Mouse (Mus musculus) mesoderm, embryonic 11.5 days (tissue): ENCODE measurements around the gene Fdx1l.

ENCODE experiments used
- DNase-seq: peaks from one replicate; pipeline ENCODE4 v3.0.0-alpha.2; 2012; ENCODE audit warnings: low read depth, low spot score

Gene Fdx1l

GRCm38 (mm10) chr9:21073044-21073840 lies at the start of gene Fdx1l, which contains the start of gene Gm49373:
TSS of gene Fdx1l (minus strand) at chr9:21073614.
TSS of gene Gm49373 (minus strand) at chr9:21073096.
- peak; percentile 92 for DNase-seq

- no peak for DNase-seq
Measured at GRCm38 (mm10) chr9:21121483-21121882, 48.1 kb upstream of the Fdx1l start.

- DNase-seq: no peak
Measured at GRCm38 (mm10) chr9:21117073-21117472, 43.7 kb upstream of the Fdx1l start.

DNA sequence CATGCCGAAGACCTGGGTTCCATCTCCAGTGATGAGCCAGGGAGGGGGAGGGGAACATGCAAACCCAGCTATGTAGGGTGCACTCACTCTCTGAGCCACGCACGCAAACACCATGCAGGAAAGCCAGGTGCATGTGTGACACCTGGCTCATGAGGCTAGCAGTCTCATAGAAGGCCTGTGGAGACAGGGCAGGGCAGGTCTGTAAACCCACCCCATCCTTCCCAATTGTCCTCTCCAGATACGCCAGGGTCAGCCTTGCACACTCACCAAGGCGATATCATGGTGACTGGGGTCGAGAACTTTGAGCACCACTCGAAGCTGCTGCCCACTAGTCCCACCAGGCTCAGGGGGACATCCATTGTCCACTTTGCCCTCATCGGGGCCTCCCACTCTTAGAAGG lies 41.7 kb upstream of the Fdx1l start:
- no peak for DNase-seq

DNA sequence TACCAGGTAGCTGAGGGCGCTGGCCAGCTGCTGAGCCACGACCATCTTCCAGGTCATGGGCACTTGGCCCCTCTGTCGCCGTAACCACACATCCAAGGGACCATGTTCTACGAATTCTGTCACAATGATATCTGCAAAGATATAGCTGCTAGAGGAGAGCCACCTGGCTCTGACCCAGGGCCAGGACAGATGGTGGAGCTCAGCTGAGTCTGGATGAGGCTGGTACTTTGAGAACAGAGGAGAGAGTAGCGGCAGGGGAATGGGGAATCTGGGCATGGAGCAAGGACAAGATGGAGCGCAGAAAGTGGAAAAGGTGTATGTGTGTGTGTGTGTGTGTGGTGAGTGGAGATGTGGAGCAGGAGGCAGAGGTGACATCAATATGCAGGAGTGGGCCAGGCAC lies 40.8 kb upstream of the Fdx1l start:
- no peak for DNase-seq

DNA sequence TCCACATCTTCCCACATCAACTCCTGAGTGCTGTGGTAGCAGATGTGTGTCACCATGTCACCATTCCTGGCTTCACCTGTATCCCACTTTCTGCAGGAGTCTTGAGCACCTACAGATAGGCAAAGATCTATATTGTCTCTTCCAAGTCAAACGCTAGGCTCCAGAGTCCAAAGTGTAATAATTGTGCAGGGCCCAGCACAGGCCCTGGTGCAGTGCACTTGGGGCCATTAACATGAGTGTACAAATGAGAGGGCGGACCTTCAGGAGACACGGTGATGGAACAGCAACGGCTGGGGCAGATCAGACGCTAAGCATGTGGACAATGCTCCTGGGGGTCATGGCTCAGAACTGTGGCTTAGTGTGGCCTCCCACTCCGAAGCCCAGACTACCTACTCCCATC lies 40.3 kb upstream of the Fdx1l start:
- DNase-seq: no peak

DNA sequence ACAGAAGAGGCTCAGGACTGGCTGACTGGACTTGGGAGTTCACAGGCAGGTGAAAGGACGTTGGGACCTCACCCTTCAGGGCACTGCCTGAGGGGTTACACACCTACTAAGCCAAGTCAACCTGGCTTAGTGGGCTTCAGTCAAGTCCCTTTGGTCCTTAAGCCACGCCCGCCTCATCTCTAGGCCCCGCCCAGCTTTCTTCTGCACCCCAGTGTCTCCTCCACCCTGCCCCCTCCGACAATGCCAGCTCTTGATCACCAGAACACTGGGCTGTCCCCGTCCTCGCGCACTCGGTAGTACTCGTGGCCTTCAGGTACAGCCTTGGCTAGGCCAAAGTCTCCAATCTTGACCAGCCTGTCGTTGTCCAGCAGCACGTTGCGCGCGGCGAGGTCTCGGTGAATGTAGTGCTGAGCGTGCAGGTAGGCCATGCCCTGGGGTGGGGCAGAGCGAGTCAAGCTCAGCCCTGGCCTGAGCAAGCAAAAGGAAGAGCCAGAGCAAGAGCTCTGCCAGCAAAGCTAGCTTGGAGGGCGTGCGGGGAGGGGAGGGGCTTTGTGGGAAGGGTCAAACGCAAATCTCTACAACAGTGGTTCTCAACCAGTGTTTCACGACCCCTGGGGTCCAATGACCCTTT lies 34.3 kb upstream of the Fdx1l start:
- no peak for DNase-seq

DNA sequence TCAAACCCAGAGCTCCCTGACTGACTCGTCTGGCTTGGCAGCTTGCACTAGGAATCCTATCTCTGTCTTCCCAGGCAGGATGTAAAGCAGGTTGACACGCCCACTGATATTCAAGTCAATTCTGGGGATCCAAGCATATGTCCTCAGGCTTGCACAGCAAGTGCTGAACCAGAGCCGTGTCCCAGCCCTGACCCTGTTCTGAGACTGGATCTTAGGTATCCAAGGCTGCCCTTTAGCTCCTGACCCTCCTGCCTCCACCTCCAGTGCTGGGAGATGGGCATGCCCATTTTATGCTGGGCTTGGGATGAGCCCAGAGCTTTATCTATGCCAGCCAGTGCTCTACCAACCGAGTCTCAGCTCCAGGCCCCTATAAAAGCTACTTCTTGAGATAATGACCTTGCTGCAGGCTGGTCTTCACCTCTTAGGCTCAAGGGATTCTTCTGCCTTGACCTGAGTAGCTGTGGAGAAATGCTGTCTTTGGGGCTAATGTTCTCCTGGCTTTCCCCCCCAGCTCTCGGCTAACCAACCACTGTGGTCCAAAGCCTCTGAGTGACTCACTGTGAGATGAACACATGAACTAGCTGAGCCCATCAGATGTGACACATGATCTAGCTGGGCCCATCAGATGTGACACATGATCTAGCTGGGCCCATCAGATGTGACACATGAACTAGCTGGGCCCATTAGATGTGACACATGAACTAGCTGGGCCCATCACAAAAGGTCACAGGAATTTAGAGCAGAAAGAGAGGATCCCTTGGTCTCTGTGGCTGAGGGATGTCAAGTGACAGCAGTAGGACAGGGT lies 32.5 kb upstream of the Fdx1l start:
- no peak for DNase-seq

GRCm38 (mm10) chr9:21104814-21105213 lies 31.4 kb upstream of the Fdx1l start:
- no peak for DNase-seq

DNA sequence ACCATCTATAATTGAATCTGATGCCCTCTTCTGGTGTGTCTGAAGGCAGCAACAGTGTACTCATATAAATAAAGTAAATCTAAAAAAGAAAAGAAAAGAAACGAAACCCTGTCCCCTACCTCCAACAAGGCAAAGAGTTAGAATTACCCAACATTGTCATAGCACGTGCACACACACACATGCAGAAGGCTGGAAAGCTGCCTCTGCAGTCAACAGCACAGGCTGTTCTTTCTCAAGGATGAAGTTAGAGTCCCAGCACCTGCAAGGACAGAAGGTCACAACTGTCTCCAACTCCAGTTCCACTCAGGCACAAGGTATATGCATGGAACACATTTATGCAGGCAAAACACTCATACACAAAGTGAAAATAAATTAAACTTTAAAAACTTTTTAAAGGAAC lies 28.7 kb upstream of the Fdx1l start:
- DNase-seq: no peak

GRCm38 (mm10) chr9:21100447-21101161 lies 27.2 kb upstream of the Fdx1l start:
- no peak for DNase-seq

GRCm38 (mm10) chr9:21097793-21098192 lies 24.4 kb upstream of the Fdx1l start:
- DNase-seq: no peak

DNA sequence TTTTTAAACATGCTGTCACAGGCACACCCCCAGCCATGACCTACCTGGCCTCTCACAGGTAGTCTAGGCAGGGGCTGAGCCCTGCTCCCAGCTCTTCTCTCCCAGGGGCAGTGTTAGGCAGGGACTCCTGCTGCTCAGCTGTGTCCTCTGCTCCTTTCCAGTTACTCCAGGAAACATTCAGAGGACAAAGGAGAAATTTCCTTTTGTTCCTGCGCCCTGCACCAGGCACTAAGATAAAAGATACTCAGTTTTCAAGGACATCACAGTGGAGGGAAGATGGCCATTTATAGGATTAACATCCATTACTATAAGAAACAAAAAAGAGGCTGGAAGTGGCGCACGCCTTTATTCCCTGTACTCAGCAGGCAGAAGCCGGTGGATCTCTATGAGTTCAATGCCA lies 22.5 kb upstream of the Fdx1l start:
- DNase-seq: no peak

DNA sequence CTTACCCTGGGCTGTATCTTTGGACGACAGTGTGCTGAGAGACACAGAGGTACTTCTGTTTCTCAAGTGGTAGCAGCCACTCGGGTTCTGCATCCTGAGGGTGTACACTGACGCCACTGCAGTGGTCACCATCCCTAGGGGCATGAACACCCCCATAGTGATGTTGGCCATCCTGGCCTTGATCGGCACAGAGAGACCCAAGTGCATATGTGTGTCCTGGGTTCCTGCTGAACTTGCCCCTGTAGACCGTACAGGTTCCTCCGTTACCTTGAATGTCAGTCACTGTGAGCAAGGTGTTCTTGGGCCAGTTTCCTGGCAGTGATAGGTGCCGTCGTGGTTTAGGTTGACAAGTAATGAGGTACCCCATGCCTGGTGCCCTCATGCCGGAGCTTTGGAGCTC lies 20.0 kb upstream of the Fdx1l start:
- no peak for DNase-seq

DNA sequence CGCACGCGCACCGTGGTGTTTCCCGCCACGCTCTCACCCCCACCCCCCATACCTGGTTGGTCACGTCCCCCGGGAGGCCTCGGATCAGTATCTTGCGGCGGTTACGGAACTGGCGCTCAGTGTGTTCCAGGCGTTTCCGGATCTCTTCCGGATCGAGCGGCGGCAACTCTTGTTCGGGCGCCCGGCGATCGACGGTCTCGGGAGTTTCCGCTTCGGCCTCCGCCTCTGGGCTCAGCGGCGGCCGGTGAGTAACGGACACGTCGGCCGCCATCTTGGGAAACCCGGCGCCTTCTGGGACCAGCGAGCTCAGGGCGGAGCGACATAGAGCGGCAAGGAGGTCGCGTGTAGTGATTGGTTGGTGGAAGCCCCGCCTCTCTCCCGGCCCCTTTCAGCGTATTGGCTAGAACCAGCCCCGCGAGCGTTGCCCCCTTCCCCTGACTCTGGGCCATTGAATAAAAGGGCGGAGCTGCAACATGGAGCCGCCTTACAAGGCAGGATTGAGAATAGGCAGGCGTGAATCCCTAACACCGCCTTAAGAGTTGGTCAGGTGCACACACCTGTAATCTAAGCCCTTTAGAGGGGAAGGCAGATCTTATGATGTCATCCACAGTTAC lies 18.4 kb upstream of the Fdx1l start, which contains the start of the genes Gm38431 and Raver1:
Gm38431 (minus strand) TSS at position 291 of the 614 bp plus-strand sequence.
Raver1 (minus strand) TSS at position 302 of the 614 bp plus-strand sequence.
- peak; percentile 98 for DNase-seq

GRCm38 (mm10) chr9:21090972-21091706 lies 17.7 kb upstream of the Fdx1l start:
- no peak for DNase-seq

- no peak for DNase-seq
Measured at GRCm38 (mm10) chr9:21090537-21090936, 17.1 kb upstream of the Fdx1l start.

DNA sequence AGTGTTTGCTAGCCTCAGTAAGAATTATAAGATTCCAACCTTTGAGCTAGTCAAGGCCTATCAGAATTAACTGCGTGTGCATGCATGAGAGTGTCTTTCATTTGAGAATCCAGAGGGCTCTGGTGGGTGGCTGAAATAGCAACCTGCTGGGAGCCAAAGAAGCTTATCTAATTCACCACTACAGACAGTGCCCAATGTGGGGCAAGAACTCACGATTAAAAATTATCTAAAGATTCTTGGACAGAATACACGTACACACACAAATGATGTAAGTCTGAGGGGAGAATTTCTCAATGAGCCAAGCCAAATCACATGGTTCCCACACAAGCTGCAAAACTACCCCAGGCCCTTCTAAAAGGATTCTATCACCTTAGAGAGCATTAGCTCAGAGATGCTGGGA lies 9.9 kb upstream of the Fdx1l start:
- DNase-seq: no peak

DNA sequence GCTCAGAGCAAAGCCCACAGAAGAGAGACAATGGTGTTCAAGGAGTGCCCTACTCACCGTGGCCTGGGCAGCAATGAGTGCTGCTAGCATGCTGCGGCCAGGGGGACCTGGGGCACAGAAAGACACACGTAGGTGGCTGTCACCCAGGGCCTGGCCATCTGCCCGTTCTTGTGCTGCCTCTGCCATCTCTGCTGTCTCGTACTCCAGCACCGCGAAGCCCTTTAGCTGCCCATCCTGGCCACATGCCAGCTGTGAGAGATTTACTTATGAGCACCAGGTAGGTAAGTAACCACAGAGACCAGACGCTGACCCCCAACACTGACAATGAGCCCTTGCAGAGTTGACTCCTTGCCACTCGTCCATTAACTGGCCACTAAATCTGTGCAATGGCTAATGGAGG lies 7.7 kb upstream of the Fdx1l start:
- no peak for DNase-seq

DNA sequence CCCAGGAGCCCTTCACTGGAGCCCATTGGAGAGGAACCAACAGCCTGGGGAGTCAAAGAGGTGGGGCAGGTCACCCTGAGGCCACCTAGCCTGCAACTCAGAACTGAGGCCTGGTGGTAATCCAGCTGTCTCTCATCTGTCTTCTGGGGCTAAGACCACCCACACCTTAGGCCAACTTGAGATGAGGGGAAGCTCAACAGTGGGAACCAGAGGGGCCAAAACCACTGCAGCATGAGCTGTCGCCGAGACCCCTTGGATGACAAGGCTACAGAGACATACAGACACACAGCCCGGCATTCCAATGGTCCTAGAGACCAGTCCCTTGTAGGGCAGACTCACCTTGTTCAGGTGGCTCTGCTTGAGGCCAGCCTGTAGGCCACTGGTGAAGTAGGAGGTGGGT lies 2.2 kb upstream of the Fdx1l start:
- DNase-seq: no peak
